Mouse (Mus musculus): Measurements from ENCODE around the gene Ap3m1.

- TF ChIP-seq GATA1 (IDR thresholded peaks at IDR 0.05; ENCODE audit: low read length) (no peak), TAL1 (IDR thresholded peaks at IDR 0.05; ENCODE audit: low read length) (no peak)
Observed at GRCm38 (mm10) chr14:21018977-21019376, 33.3 kb downstream of the Ap3m1 start.

Data from erythroblast, embryonic 14.5 days (primary cell).